Mouse (Mus musculus) midbrain, embryonic 14.5 days (tissue): ENCODE measurements around the gene Pck1. TPM values are rescaled to one million over a fixed set of nuclear protein-coding genes. Genes with fewer than 3 reads are reported as not detected.

Experiments
- ATAC-seq: fragments of 200-750 bp; cut with Nextera tagmentation; 2 replicates; pipeline ENCODE4 v1.8.0; 2017; ENCODE audit warnings: moderate number of reproducible peaks, moderate library complexity; ENCODE audit not compliant: low FRiP score, low TSS enrichment
- DNase-seq: peaks from one replicate; pipeline ENCODE4 v3.0.0-alpha.2; 2015
- H3K27ac ChIP-seq: fragments of 300-500 bp; sonication (generic); replicated peaks from 2 replicates; pipeline ENCODE4 v1.5.1; 2014; ENCODE audit warnings: mild to moderate bottlenecking, low read depth, low read length, moderate library complexity
- H3K27me3 ChIP-seq: fragments of 300-500 bp; sonication (generic); 2 replicates; pipeline ENCODE4 v1.6.1; 2014; ENCODE audit warnings: low read length, control low read depth, mixed read lengths; ENCODE audit not compliant: control insufficient read depth, insufficient read depth
- H3K36me3 ChIP-seq: fragments of 300-500 bp; sonication (generic); 2 replicates; pipeline ENCODE4 v1.6.1; 2014; ENCODE audit warnings: low read length, control low read depth; ENCODE audit not compliant: control insufficient read depth, insufficient read depth
- H3K4me1 ChIP-seq: fragments of 300-500 bp; sonication (generic); 2 replicates; pipeline ENCODE4 v1.6.1; 2014; ENCODE audit warnings: mild to moderate bottlenecking, antibody characterized with exemption, low read length, control low read depth; ENCODE audit not compliant: control insufficient read depth, insufficient read depth
- H3K4me2 ChIP-seq: fragments of 300-500 bp; sonication (generic); 2 replicates; pipeline ENCODE4 v1.6.1; 2014; ENCODE audit warnings: mild to moderate bottlenecking, low read length, moderate library complexity
- H3K4me3 ChIP-seq: fragments of 300-500 bp; sonication (generic); replicated peaks from 2 replicates; pipeline ENCODE4 v1.5.1; 2014; ENCODE audit warnings: low read depth, low read length
- H3K9ac ChIP-seq: fragments of 300-500 bp; sonication (generic); replicated peaks from 2 replicates; pipeline ENCODE4 v1.6.1; 2014; ENCODE audit warnings: mild to moderate bottlenecking, low read length, moderate library complexity
- H3K9me3 ChIP-seq: fragments of 300-500 bp; sonication (generic); 2 replicates; pipeline ENCODE4 v1.6.1; 2016; ENCODE audit warnings: low read length, control low read depth, mixed read lengths; ENCODE audit not compliant: control insufficient read depth
- WGBS: fragments of 180-500 bp; shearing (Covaris S2); extraction: QIAGEN DNeasy Blood & Tissue Kit; methylation state at CpG from one replicate; pipeline ENCODE4 v1.1.7; 2014; 5-methylcytosine and 5-hydroxymethylcytosine counted together
- polyA plus RNA-seq: library from polyadenylated mRNA; unstranded; fragments of >200 nt; fragmentation: Nextera tagmentation; extraction: Ambion mirVana; gene quantifications from 2 replicates; pipeline ENCODE4 v1.2.1, GENCODE M21; 2014

Pck1 gene
- polyA plus RNA-seq, 1 experiment from 2014 or later = not detected

DNA sequence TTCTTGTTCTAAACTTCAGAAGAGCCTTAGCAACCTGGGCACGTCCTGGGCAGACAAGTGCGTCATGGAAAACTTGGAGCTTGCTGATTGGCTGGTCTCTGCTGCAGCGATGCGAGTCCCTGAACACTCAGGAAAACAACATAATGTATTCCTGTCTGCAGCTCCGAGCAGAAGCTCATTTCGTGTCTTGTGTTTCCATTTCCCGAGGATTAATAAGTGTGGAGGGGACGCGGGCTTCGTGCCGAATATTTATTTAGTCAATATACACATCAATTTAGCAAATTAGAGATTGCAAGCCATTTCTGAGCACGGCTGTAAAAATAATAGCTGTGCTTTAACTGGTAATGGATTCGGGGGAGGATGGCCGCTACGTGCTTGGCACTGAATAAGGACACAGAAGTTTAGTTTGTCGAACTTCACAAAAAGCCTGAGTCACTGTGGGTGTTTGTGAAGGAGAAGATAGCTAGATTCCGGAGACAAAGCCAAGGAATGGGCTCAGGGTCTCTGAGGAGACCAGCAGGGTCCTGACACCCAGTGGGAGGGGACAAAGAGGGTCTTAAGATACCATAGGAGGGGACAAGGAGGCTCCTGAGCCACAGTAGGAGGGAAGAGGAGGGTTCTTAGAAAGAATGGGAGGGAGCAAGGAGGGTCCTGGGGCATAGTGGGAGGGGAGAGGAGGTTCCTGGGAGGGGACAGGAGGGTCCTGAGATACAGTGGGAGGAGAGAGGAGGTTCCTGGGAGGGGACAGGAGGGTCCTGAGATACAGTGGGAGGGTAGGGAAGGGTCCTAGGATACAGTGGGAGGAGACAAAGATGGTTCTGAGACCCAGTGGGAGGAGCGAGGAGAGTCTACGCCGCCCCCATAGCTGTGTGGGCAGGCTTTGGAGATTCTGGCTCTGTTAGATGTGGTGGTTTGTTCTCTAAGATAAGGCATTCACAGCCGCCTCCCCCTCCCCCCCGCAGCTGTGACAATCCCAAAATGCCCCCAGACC, 21.0 kb downstream of the Pck1 start:
- 3% methylated on average over 22 of the region's 22 CpGs for WGBS
- ATAC-seq = peak; percentile 89

DNA sequence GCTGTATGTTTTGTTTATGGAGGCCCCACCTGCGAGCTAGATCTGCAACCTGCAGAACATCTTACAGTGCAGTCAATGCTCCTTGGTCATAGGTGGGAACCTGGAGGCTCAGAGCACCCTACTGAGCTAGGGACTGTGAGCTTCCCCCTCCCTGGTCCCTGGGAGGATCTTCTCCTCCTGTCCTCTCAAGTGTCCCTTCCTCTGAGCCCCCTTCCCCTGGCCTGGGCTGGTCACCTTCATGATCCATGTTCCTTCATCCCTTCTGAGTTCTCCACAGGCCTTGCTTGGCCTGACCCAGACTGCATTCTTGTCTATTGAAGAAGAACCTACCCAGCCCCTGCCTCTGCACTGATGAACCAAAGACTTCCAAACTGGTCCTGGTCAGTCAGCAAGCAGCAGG, 21.7 kb downstream of the Pck1 start:
- DNase-seq = no peak
- 59% methylated on average over 1 of the region's 1 CpGs for WGBS
- no peaks in the 10 kb centered on the region for H3K36me3 ChIP-seq
- H3K9me3 ChIP-seq = no peaks in the 10 kb centered on the region
- peaks cover 31% of the 10 kb centered on the region for H3K4me1 ChIP-seq
- H3K27ac ChIP-seq = peak overlapping the region; percentile 92
- ATAC-seq = no peak
- no peak overlapping the region for H3K4me3 ChIP-seq
- H3K27me3 ChIP-seq = no peaks in the 10 kb centered on the region
- peak overlapping the region; percentile 64 for H3K4me2 ChIP-seq
- H3K9ac ChIP-seq = no peak overlapping the region

More for the DNA sequence above, 21.0 kb downstream of the Pck1 start:
- H3K4me2 ChIP-seq = peak overlapping the region; percentile 64
- peak overlapping the region; percentile 22 for H3K4me3 ChIP-seq
- peak overlapping the region; percentile 30 for H3K9ac ChIP-seq
- H3K4me1 ChIP-seq = peaks cover 31% of the 10 kb centered on the region
- peak; percentile 91 for DNase-seq
- H3K27ac ChIP-seq = peak overlapping the region; percentile 92
- H3K27me3 ChIP-seq = no peaks in the 10 kb centered on the region
- no peaks in the 10 kb centered on the region for H3K9me3 ChIP-seq
- no peaks in the 10 kb centered on the region for H3K36me3 ChIP-seq

DNA sequence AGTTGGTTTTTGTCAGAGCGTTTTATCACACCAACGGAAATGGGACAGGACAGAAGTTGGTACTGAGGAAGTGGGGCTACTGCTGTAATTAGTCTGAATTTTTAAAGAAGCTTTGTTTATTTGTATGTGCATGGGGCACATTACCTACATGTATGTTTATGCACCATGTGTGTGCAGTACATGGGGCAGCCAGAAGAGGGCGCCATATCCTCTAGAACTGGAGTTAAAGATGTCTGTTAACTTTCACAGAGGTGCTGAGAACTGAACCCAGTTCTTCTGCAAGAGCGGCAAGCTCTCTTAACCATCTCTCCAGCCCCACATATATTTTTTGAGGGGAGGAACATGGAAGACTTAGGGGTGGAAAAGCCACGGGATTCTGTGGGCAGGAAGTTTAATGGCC, 22.9 kb downstream of the Pck1 start:
- 96% methylated on average over 5 of the region's 5 CpGs for WGBS
- Histone ChIP-seq H3K4me3 (no peak overlapping the region), H3K9me3 (no peaks in the 10 kb centered on the region), H3K4me1 (peaks cover 31% of the 10 kb centered on the region), H3K27ac (no peak overlapping the region), H3K4me2 (no peak overlapping the region), H3K9ac (no peak overlapping the region), H3K27me3 (no peaks in the 10 kb centered on the region), H3K36me3 (no peaks in the 10 kb centered on the region)
- ATAC-seq = no peak
- DNase-seq = no peak

DNA sequence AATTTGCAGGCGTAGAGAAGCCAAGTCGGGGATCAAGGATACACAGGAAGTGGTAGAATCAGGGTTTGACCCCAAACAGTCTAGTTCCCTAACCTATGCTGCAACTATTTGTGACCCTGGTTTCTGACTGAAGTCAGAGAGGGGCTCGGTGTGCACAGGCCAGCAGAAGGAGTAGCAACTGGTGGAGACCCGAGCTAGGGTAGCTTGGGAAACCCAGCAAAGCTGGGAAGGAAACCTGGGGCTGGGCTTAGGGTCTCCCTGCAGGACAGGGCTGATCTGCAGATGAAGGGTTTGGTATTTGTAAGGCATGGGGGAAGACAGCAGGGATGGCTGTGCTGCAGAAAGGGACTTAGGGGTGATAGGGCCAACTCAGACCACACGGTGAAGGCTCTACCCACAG, 24.6 kb downstream of the Pck1 start:
- H3K9ac ChIP-seq = no peak overlapping the region
- no peaks in the 10 kb centered on the region for H3K36me3 ChIP-seq
- WGBS = 88% methylated on average over 5 of the region's 5 CpGs
- no peak overlapping the region for H3K27ac ChIP-seq
- ATAC-seq (no peak), DNase-seq (no peak)
- no peaks in the 10 kb centered on the region for H3K9me3 ChIP-seq
- no peaks in the 10 kb centered on the region for H3K27me3 ChIP-seq
- H3K4me3 ChIP-seq = no peak overlapping the region
- H3K4me2 ChIP-seq = no peak overlapping the region
- H3K4me1 ChIP-seq = peaks cover 17% of the 10 kb centered on the region

DNA sequence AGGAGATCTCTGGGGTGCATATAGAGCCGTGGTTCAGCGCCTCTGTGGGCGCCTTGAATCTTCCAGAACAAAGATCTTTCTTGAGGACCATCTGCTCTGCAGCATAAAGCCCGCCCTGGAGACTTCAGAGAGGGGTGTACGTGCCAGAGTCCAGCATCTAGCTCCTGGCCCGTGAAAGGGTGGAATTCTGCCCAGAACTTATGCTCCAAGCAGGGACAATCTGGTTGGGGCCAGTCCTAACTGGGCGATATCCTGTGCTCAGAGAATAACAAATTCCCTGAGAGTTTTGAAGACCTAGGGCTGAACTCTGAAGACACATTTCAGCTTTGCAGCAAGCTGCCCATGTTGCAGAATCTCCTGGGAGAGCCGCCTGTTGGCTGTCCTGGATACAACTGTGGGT, 25.1 kb downstream of the Pck1 start:
- DNase-seq = no peak
- no peak overlapping the region for H3K4me2 ChIP-seq
- H3K27ac ChIP-seq = no peak overlapping the region
- H3K9me3 ChIP-seq = no peaks in the 10 kb centered on the region
- no peak for ATAC-seq
- H3K36me3 ChIP-seq = no peaks in the 10 kb centered on the region
- peaks cover 12% of the 10 kb centered on the region for H3K4me1 ChIP-seq
- no peaks in the 10 kb centered on the region for H3K27me3 ChIP-seq
- 90% methylated on average over 8 of the region's 8 CpGs for WGBS
- H3K9ac ChIP-seq = no peak overlapping the region
- no peak overlapping the region for H3K4me3 ChIP-seq

DNA sequence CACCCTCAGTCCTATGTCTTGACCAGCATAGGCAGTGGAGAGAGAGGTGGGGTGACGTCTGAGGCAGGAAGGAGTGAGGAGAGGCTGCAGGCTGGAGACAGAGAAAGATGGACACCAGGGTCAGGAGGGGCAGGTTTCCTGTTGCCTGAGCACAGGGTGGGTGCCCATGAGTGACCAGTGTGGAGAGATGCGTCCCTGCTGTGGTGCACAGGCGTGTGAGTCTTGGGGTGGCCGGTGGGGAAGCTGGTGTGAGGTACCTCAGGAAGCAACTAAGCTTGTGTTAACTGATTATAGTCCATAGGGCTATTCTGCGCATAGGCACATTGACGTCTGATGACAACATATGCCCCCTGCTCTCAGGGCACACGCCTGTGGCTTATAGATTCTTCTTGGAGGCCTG, 26.2 kb downstream of the Pck1 start:
- no peak for DNase-seq
- no peak for ATAC-seq
- no peaks in the 10 kb centered on the region for H3K36me3 ChIP-seq
- no peak overlapping the region for H3K4me3 ChIP-seq
- H3K4me2 ChIP-seq = no peak overlapping the region
- H3K9me3 ChIP-seq = no peaks in the 10 kb centered on the region
- H3K27ac ChIP-seq = no peak overlapping the region
- H3K4me1 ChIP-seq = peaks cover 6% of the 10 kb centered on the region; the same call in 1 of the 2 replicates
- H3K27me3 ChIP-seq = no peaks in the 10 kb centered on the region
- 85% methylated on average over 7 of the region's 7 CpGs for WGBS
- H3K9ac ChIP-seq = no peak overlapping the region

DNA sequence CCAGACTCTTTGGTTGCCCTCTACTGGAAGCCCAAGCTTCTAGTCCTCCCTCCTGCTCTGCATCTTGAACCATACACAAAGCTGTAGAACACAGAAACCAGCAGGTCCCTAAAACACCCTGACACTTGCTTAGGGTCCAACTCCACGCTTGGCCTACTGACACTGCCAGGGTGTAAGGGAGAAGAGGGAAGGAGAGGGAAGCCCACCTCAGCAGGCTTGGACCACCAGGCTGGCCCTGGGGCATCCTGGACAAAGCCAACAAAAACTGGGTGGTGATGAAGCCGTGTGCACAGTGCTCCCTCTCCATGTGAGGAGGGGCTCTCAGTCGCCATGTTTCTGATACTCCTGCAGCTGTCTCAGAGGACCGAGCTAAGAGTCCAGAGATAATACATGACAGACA, 27.2 kb downstream of the Pck1 start:
- H3K27me3 ChIP-seq = 0 out of 2 replicates have a peak, but pooled peaks cover 4% of the 10 kb centered on the region
- ATAC-seq = no peak
- H3K36me3 ChIP-seq = no peaks in the 10 kb centered on the region
- no peaks in the 10 kb centered on the region for H3K9me3 ChIP-seq
- H3K4me3 ChIP-seq = no peak overlapping the region
- WGBS = 75% methylated on average over 4 of the region's 4 CpGs
- no peak overlapping the region for H3K4me2 ChIP-seq
- no peaks in the 10 kb centered on the region for H3K4me1 ChIP-seq
- no peak for DNase-seq
- H3K27ac ChIP-seq = no peak overlapping the region
- no peak overlapping the region for H3K9ac ChIP-seq

DNA sequence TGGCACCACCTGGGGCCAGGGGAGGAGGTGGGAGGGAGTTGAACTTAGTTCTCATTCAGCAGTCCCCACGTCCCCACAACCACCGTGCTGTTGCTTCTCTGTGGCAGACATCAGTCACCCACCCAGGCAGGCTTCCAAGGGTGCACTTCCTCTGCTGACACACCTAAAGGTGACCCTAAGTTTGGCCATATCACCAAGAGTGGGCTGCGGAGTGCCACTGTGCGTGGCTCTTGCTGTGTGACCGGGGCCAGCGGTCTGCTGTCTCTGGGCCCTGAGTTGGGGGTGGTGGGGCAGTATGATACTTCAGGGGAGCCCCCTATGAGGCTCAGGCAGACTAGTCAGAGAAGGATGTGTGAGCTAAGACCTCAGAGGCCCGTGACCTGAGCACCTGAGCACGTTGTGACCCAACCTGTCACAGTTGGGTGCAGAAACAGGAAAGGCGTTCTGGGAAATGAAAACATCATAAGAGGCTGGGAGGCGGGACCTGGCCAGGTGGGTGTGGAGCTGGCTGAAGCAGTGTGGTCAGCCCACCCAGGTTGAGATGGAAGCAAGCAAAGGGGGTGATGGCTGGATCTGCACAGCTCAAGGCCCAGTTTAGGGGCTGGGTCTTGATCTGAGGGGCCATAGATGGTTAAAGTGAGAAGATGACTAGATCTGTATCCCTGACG, 28.0 kb downstream of the Pck1 start:
- no peak for ATAC-seq
- WGBS = 87% methylated on average over 11 of the region's 11 CpGs

More for the DNA sequence above, 28.0 kb downstream of the Pck1 start:
- Histone ChIP-seq H3K27me3 (0 out of 2 replicates have a peak, but pooled peaks cover 4% of the 10 kb centered on the region), H3K4me2 (no peak overlapping the region), H3K4me1 (no peaks in the 10 kb centered on the region), H3K27ac (no peak overlapping the region), H3K36me3 (no peaks in the 10 kb centered on the region), H3K9me3 (no peaks in the 10 kb centered on the region), H3K4me3 (no peak overlapping the region), H3K9ac (no peak overlapping the region)
- no peak for DNase-seq
